ENCODE assay signal across 16 mouse cellular contexts in the genomic region with DNA sequence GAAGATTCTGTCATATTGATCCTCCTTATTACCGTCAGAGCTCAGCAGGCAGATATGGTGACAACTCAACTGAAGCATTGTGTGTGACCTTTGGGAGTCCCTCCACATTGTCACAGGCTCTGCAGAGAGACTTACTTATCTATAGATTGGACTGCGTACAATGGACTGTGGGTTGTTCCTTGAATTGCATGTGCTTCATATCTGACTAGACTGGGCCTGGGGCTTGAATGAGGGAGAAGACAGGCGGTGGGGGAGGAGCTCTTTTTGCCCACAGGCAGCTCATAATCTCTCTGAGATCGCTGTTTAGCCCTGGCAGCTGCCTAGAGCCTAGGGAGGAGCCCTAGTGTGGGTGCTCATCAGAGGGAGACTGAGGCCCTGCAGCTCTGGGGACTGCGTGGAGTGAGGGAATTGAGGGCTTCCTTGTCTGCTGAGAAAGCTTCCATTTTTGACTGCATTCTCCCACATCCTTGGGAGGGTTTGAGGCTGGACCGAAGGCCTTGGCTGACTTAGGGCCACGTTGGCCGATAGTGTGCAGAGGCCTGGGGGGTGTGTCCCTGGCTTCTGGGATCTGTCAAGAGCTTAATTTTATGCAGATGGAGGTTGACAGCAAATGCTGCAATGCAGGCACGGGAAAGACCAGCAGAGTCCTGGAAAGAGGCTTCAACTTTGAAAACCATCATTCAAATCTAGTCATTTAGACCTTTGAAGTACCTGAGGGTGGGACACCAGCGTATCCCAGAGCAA. TPM values are rescaled to one million over a fixed set of nuclear protein-coding genes. Genes with fewer than 3 reads are reported as not detected.
A peak's percentile ranks its signal among the peaks of the same experiment; 100 is the strongest.
DNase-seq lines count a peak whose midpoint lies in the region; ATAC-seq and TF ChIP-seq lines count a peak whose summit lies in the region.
"Had no signal": no experiment of that assay in that cellular context is flagged by ENCODE, and none has a peak within 500 bp of the region (broad histone marks: within the 10 kb centered on the region; RNA-seq: fewer than 3 reads in every experiment).

No protein-coding gene starts in this region.

- H3K4me2 ChIP-seq in liver, embryonic 13.5 days, result no peak overlapping the region
- no peak overlapping the region for H3K4me2 ChIP-seq in liver, embryonic 11.5 days
- peak overlapping the region; percentile 98 for H3K4me2 ChIP-seq in embryonic facial prominence, embryonic 15.5 days (replicated peaks)
- peak overlapping the region; percentile 96 for H3K4me2 ChIP-seq in myocyte (ENCODE audit: low read depth)
- H3K4me2 ChIP-seq in hindbrain, embryonic 11.5 days (replicated peaks; ENCODE audit: low read depth, low read length), result no peak overlapping the region
- H3K4me2 ChIP-seq: neural tube, embryonic 13.5 days had no signal

- peak; percentile 45; the same call in 1 of the 2 replicates for ATAC-seq in liver, embryonic 13.5 days (ENCODE audit: low read depth)
- no peak for ATAC-seq in liver, embryonic 11.5 days (replicated peaks; ENCODE audit: low FRiP score)
- ATAC-seq in embryonic facial prominence, embryonic 15.5 days (ENCODE audit: insufficient number of reproducible peaks, low FRiP score, low TSS enrichment, low read depth), result no peak
- ATAC-seq in hindbrain, embryonic 11.5 days (ENCODE audit: low FRiP score), result no peak
- ATAC-seq: CD4-positive, CD25-positive, alpha-beta regulatory T cell, adult 4 months; forebrain, embryonic 14.5 days; hindbrain, embryonic 16.5 days; midbrain, embryonic 16.5 days had no signal

- H3K79me2 ChIP-seq in myocyte (ENCODE audit: control insufficient read depth, insufficient read depth), result no peaks in the 10 kb centered on the region

- H3K9me3 ChIP-seq in liver, embryonic 13.5 days (replicated peaks), result no peaks in the 10 kb centered on the region
- no peaks in the 10 kb centered on the region for H3K9me3 ChIP-seq in liver, embryonic 11.5 days (ENCODE audit: control insufficient read depth, low read length)
- no peaks in the 10 kb centered on the region for H3K9me3 ChIP-seq in embryonic facial prominence, embryonic 15.5 days (replicated peaks)
- H3K9me3 ChIP-seq in hindbrain, embryonic 11.5 days (ENCODE audit: control insufficient read depth, low read length), result no peaks in the 10 kb centered on the region
- H3K9me3 ChIP-seq: embryonic facial prominence, embryonic 12.5 days; neural tube, embryonic 13.5 days had no signal

- TF ChIP-seq POLR2A in myocyte (IDR thresholded peaks at IDR 0.05; ENCODE audit: insufficient read length, low read depth), result no peak

- no peak overlapping the region for H3ac ChIP-seq in myocyte (ENCODE audit: control insufficient read depth, insufficient read length)

- H3K9ac ChIP-seq in liver, embryonic 13.5 days, result no peak overlapping the region
- H3K9ac ChIP-seq in liver, embryonic 11.5 days (ENCODE audit: low read depth, low read length), result no peak overlapping the region
- 0 out of 2 replicates have a peak overlapping the region, but pooled peaks have one; percentile 7 for H3K9ac ChIP-seq in embryonic facial prominence, embryonic 15.5 days
- no peak overlapping the region for H3K9ac ChIP-seq in hindbrain, embryonic 11.5 days (ENCODE audit: low read depth, low read length)
- H3K9ac ChIP-seq: embryonic facial prominence, embryonic 12.5 days; neural tube, embryonic 13.5 days had no signal

- no peak overlapping the region for H3K4me3 ChIP-seq in liver, embryonic 13.5 days (replicated peaks)
- no peak overlapping the region for H3K4me3 ChIP-seq in liver, embryonic 11.5 days (ENCODE audit: low read depth, low read length)
- peak overlapping the region; percentile 77; the same call in 1 of the 2 replicates for H3K4me3 ChIP-seq in embryonic facial prominence, embryonic 15.5 days (replicated peaks)
- no peak overlapping the region for H3K4me3 ChIP-seq in myocyte
- H3K4me3 ChIP-seq in hindbrain, embryonic 11.5 days (ENCODE audit: low read depth, low read length), result no peak overlapping the region
- H3K4me3 ChIP-seq: embryonic facial prominence, embryonic 12.5 days; neural tube, embryonic 13.5 days had no signal

- no peak overlapping the region for H3K27ac ChIP-seq in liver, embryonic 13.5 days
- H3K27ac ChIP-seq in liver, embryonic 11.5 days (ENCODE audit: low read depth, low read length), result no peak overlapping the region
- peak overlapping the region; percentile 31 for H3K27ac ChIP-seq in embryonic facial prominence, embryonic 15.5 days (replicated peaks)
- no peak overlapping the region for H3K27ac ChIP-seq in hindbrain, embryonic 11.5 days (ENCODE audit: low read depth, low read length)
- H3K27ac ChIP-seq: embryonic facial prominence, embryonic 12.5 days; neural tube, embryonic 13.5 days had no signal

- H3K27me3 ChIP-seq in liver, embryonic 13.5 days, result peaks cover 48% of the 10 kb centered on the region
- peaks cover 23% of the 10 kb centered on the region for H3K27me3 ChIP-seq in liver, embryonic 11.5 days (replicated peaks; ENCODE audit: control insufficient read depth, insufficient read depth, low read length)
- H3K27me3 ChIP-seq in embryonic facial prominence, embryonic 15.5 days, result no peaks in the 10 kb centered on the region
- no peaks in the 10 kb centered on the region for H3K27me3 ChIP-seq in myocyte (ENCODE audit: control insufficient read depth, insufficient read depth, insufficient read length)
- H3K27me3 ChIP-seq in hindbrain, embryonic 11.5 days (ENCODE audit: control insufficient read depth, insufficient read depth, low read length), result peaks cover 8% of the 10 kb centered on the region
- H3K27me3 ChIP-seq: embryonic facial prominence, embryonic 12.5 days had no signal

- 47% methylated on average over 10 of the region's 10 CpGs for WGBS in liver, embryonic 13.5 days (ENCODE audit: insufficient replicate concordance)
- WGBS in liver, embryonic 11.5 days, result 52% methylated on average over 10 of the region's 10 CpGs
- 48% methylated on average over 10 of the region's 10 CpGs for WGBS in embryonic facial prominence, embryonic 15.5 days
- 77% methylated on average over 10 of the region's 10 CpGs for WGBS in hindbrain, embryonic 11.5 days

- intact Hi-C loops in heart, postnatal 10 days (cut with DNase I), result loop anchor here (10.0 kb wide), 1 partner anchor 332 kb away; a partner anchor contains a TSS
- intact Hi-C loops in left cerebral cortex, postnatal 4 days (cut with DNase I), result no loop called here

- no peaks in the 10 kb centered on the region for H3K36me3 ChIP-seq in liver, embryonic 13.5 days
- H3K36me3 ChIP-seq in liver, embryonic 11.5 days (ENCODE audit: control insufficient read depth, insufficient read depth, low read length), result no peaks in the 10 kb centered on the region
- H3K36me3 ChIP-seq in embryonic facial prominence, embryonic 15.5 days, result 0 out of 2 replicates have a peak, but pooled peaks cover 4% of the 10 kb centered on the region
- H3K36me3 ChIP-seq in myocyte (ENCODE audit: control insufficient read depth, insufficient read depth), result no peaks in the 10 kb centered on the region
- H3K36me3 ChIP-seq in hindbrain, embryonic 11.5 days (ENCODE audit: control insufficient read depth, insufficient read depth, low read length), result no peaks in the 10 kb centered on the region
- H3K36me3 ChIP-seq: embryonic facial prominence, embryonic 12.5 days; neural tube, embryonic 13.5 days had no signal

- peaks cover 19% of the 10 kb centered on the region for H3K4me1 ChIP-seq in liver, embryonic 13.5 days (replicated peaks)
- peaks cover 15% of the 10 kb centered on the region for H3K4me1 ChIP-seq in liver, embryonic 11.5 days (replicated peaks; ENCODE audit: control insufficient read depth, insufficient read depth, low read length)
- peaks cover 52% of the 10 kb centered on the region for H3K4me1 ChIP-seq in embryonic facial prominence, embryonic 15.5 days
- H3K4me1 ChIP-seq in hindbrain, embryonic 11.5 days (replicated peaks; ENCODE audit: control insufficient read depth, insufficient read depth, low read length), result peaks cover 7% of the 10 kb centered on the region; the same call in 1 of the 2 replicates

- DNase-seq in liver, embryonic 13.5 days, result no peak
- DNase-seq in liver, embryonic 11.5 days (ENCODE audit: low spot score), result no peak
- DNase-seq in heart, postnatal 10 days, result peak; percentile 60 to 67
- no peak for DNase-seq in left cerebral cortex, postnatal 4 days
- no peak for DNase-seq in cerebellum, adult 9-11 months
- DNase-seq in hindbrain, embryonic 11.5 days (ENCODE audit: low spot score), result no peak
- DNase-seq: cerebellum, adult 9-10 months; gastrocnemius, postnatal 10 days had no signal

TF ChIP-seq in myocyte, 11 proteins besides CTCF, POLR2A, EP300 and RAD21 (continues in another document):
- TF ChIP-seq CEBPB (IDR thresholded peaks at IDR 0.05; ENCODE audit: insufficient read depth, poor library complexity, severe bottlenecking), result no peak
- TF ChIP-seq TCF12 (IDR thresholded peaks at IDR 0.05; ENCODE audit: insufficient read depth, poor library complexity, severe bottlenecking), result no peak
- TF ChIP-seq MYOG (IDR thresholded peaks at IDR 0.05; ENCODE audit: control insufficient read depth in 1 of 3, insufficient read depth in 1 of 3, insufficient read length in 2 of 3, low read depth in 2 of 3), result no peak
- no peak for TF ChIP-seq SRF (IDR thresholded peaks at IDR 0.05; ENCODE audit: control insufficient read depth, insufficient read length, low read depth)
- TF ChIP-seq TCF3 (IDR thresholded peaks at IDR 0.05; ENCODE audit: insufficient read length, low read depth), result no peak
- no peak for TF ChIP-seq REST (IDR thresholded peaks at IDR 0.05; ENCODE audit: insufficient read depth, insufficient read length)
- TF ChIP-seq POLR2AphosphoS2 (IDR thresholded peaks at IDR 0.05; ENCODE audit: insufficient read length, low read depth), result no peak
- TF ChIP-seq USF1 (IDR thresholded peaks at IDR 0.05; ENCODE audit: low read depth), result no peak
- no peak for TF ChIP-seq MAX (IDR thresholded peaks at IDR 0.05; ENCODE audit: low read depth)

RNA-seq across cellular contexts. Expression of a gene that starts 3.0 kb away (rescaled TPM):
- polyA plus RNA-seq in liver, embryonic 13.5 days (2015; fragmentation: Nextera tagmentation; extraction: Ambion mirVana), result 4.1 and 4.4 TPM in 2 replicates
- polyA plus RNA-seq in liver, embryonic 11.5 days (2014; fragmentation: Nextera tagmentation; extraction: Ambion mirVana), result 24.3 and 25.7 TPM in 2 replicates
- polyA plus RNA-seq in embryonic facial prominence, embryonic 15.5 days (2015; fragmentation: Nextera tagmentation; extraction: Ambion mirVana), result 123 and 126 TPM in 2 replicates
- 10 to 100 TPM; 36.8 to 37.0 TPM for total RNA-seq in heart, postnatal 10 days (2021)
- polyA plus RNA-seq in myocyte (2012; fragmentation: generic; extraction: Trizol), result 89.0 TPM
- total RNA-seq in left cerebral cortex, postnatal 4 days (2021), result 10 to 100 TPM; 14.4 to 15.7 TPM
- 18.2 and 20.3 TPM in 2 replicates for polyA plus RNA-seq in hindbrain, embryonic 11.5 days (2014; fragmentation: Nextera tagmentation; extraction: Ambion mirVana)
- polyA plus RNA-seq: CD4-positive, CD25-positive, alpha-beta regulatory T cell, adult 4 months had no signal

RNA-seq across cellular contexts. Expression of a gene that starts 34.1 kb away (rescaled TPM):
- polyA plus RNA-seq in liver, embryonic 13.5 days (2015; fragmentation: Nextera tagmentation; extraction: Ambion mirVana), result 3.1 TPM in 2 replicates
- polyA plus RNA-seq in liver, embryonic 11.5 days (2014; fragmentation: Nextera tagmentation; extraction: Ambion mirVana), result 13.1 and 13.2 TPM in 2 replicates
- polyA plus RNA-seq in embryonic facial prominence, embryonic 15.5 days (2015; fragmentation: Nextera tagmentation; extraction: Ambion mirVana), result 168 and 169 TPM in 2 replicates
- 10 to 100 TPM; 23.4 to 28.2 TPM for total RNA-seq in heart, postnatal 10 days (2021)
- polyA plus RNA-seq in myocyte (2012; fragmentation: generic; extraction: Trizol), result 469 TPM
- 10 to 100 TPM; 11.9 to 13.5 TPM for total RNA-seq in left cerebral cortex, postnatal 4 days (2021)
- polyA plus RNA-seq in hindbrain, embryonic 11.5 days (2014; fragmentation: Nextera tagmentation; extraction: Ambion mirVana), result 46.4 and 49.3 TPM in 2 replicates

Comparison
In these comparisons a context has a peak if more than half of its experiments do, and no peak if none do; other contexts are left out.
1. DNase-seq: peak in heart, postnatal 10 days (2 of 2); none in liver, embryonic 13.5 days (single experiment), liver, embryonic 11.5 days (single experiment), left cerebral cortex, postnatal 4 days (single experiment), cerebellum, adult 9-11 months (single experiment) and hindbrain, embryonic 11.5 days (single experiment).
2. H3K4me2 ChIP-seq: peak in embryonic facial prominence, embryonic 15.5 days (single experiment) and myocyte (single experiment); none in liver, embryonic 13.5 days (single experiment), liver, embryonic 11.5 days (single experiment) and hindbrain, embryonic 11.5 days (single experiment).